Mouse (Mus musculus): ENCODE results near the gene Cmtm7. TPM values are rescaled to one million over a fixed set of nuclear protein-coding genes. Genes with fewer than 3 reads are reported as not detected.
A peak's percentile ranks its signal among the peaks of the same experiment; 100 is the strongest.

Cmtm7 gene
- 38.1 TPM for polyA plus RNA-seq (2012; fragmentation: generic; extraction: Trizol)

DNA sequence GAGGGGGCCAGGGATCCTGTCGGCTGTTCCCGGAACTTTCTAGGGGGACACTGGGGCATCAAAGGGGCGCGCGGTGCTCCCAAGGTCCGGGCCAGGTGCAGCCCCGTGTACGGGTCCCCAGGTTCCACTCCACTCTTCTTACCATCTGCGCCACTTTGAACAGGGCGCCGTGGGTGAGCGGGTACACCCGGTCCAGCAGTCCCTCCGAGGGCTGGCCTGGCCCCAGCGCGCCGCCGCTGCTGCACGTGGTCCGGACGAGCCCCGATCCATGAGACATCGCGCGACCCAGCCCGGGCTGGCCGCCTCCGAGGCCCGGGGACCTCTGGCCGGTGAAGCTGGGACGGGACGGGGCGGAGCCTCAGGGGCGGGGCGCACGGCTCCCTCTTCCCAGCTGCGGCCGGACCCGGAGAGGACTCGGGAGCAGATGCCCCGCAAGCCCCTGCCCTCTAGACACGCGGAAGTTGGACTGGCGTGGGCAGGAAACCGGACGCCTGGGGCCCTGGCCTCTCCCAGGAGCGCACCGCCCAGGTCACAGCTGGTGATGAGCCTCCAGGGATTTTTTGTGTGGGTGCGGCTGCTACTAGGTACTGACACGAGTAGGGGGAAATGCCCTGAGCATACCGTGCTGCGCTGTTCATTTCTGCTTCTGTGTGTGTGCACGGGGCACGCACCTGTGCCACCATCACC, at the start of gene Cmtm7:
Cmtm7 (minus strand) TSS at position 331 of the 687 bp plus-strand sequence.
- Histone ChIP-seq H3K36me3 (ENCODE audit: control insufficient read depth, insufficient read depth) (no peaks in the 10 kb centered on the region), H3K27me3 (ENCODE audit: control insufficient read depth, insufficient read depth, insufficient read length) (no peaks in the 10 kb centered on the region), H3K79me2 (ENCODE audit: control insufficient read depth, insufficient read depth) (no peaks in the 10 kb centered on the region), H3ac (ENCODE audit: control insufficient read depth, insufficient read length) (peak within 1 kb of the TSS; percentile 22), H3K4me2 (ENCODE audit: low read depth) (peak within 1 kb of the TSS; percentile 79), H3K4me3 (peak within 1 kb of the TSS; percentile 35)
- TF ChIP-seq REST (IDR thresholded peaks at IDR 0.05; ENCODE audit: insufficient read depth, insufficient read length) (no peak), CEBPB (IDR thresholded peaks at IDR 0.05; ENCODE audit: insufficient read depth, poor library complexity, severe bottlenecking) (no peak), USF1 (IDR thresholded peaks at IDR 0.05; ENCODE audit: low read depth) (no peak), TCF3 (IDR thresholded peaks at IDR 0.05; ENCODE audit: insufficient read length, low read depth) (no peak), POLR2AphosphoS2 (IDR thresholded peaks at IDR 0.05; ENCODE audit: insufficient read length, low read depth) (peak; percentile 56), MAX (IDR thresholded peaks at IDR 0.05; ENCODE audit: low read depth) (no peak), POLR2A (IDR thresholded peaks at IDR 0.05; ENCODE audit: insufficient read length, low read depth) (peak; percentile 79), E2F4 (IDR thresholded peaks at IDR 0.05; ENCODE audit: insufficient read depth) (no peak), SRF (IDR thresholded peaks at IDR 0.05; ENCODE audit: control insufficient read depth, insufficient read length, low read depth) (no peak), TCF12 (IDR thresholded peaks at IDR 0.05; ENCODE audit: insufficient read depth, poor library complexity, severe bottlenecking) (no peak), MYOD1 (IDR thresholded peaks at IDR 0.05; ENCODE audit: control insufficient read depth in 1 of 3, insufficient read length in 2 of 3, low read depth in 2 of 3) (no peak), MYOG (IDR thresholded peaks at IDR 0.05; ENCODE audit: control insufficient read depth in 1 of 3, insufficient read depth in 1 of 3, insufficient read length in 2 of 3, low read depth in 2 of 3) (peak in 1 of 3 experiments; percentile 49)

GRCm38 (mm10) chr9:114830351-114830750, 48.7 kb upstream of the Cmtm7 start:
- H3K4me3 ChIP-seq = no peak overlapping the region
- TF ChIP-seq E2F4 (IDR thresholded peaks at IDR 0.05; ENCODE audit: insufficient read depth) = no peak
- TF ChIP-seq USF1 (IDR thresholded peaks at IDR 0.05; ENCODE audit: low read depth) = no peak
- H3K79me2 ChIP-seq (ENCODE audit: control insufficient read depth, insufficient read depth) = no peaks in the 10 kb centered on the region
- H3K4me2 ChIP-seq (ENCODE audit: low read depth) = no peak overlapping the region
- no peaks in the 10 kb centered on the region for H3K36me3 ChIP-seq (ENCODE audit: control insufficient read depth, insufficient read depth)
- no peak overlapping the region for H3ac ChIP-seq (ENCODE audit: control insufficient read depth, insufficient read length)
- H3K27me3 ChIP-seq (ENCODE audit: control insufficient read depth, insufficient read depth, insufficient read length) = peaks cover 21% of the 10 kb centered on the region

GRCm38 (mm10) chr9:114829669-114830068, 48.0 kb upstream of the Cmtm7 start:
- Histone ChIP-seq H3K79me2 (ENCODE audit: control insufficient read depth, insufficient read depth) (no peaks in the 10 kb centered on the region), H3K4me2 (ENCODE audit: low read depth) (no peak overlapping the region), H3K4me3 (no peak overlapping the region), H3K27me3 (ENCODE audit: control insufficient read depth, insufficient read depth, insufficient read length) (peaks cover 17% of the 10 kb centered on the region), H3ac (ENCODE audit: control insufficient read depth, insufficient read length) (no peak overlapping the region), H3K36me3 (ENCODE audit: control insufficient read depth, insufficient read depth) (no peaks in the 10 kb centered on the region)
- TF ChIP-seq TCF12 (IDR thresholded peaks at IDR 0.05; ENCODE audit: insufficient read depth, poor library complexity, severe bottlenecking) (no peak), CEBPB (IDR thresholded peaks at IDR 0.05; ENCODE audit: insufficient read depth, poor library complexity, severe bottlenecking) (no peak), MYOG (IDR thresholded peaks at IDR 0.05; ENCODE audit: control insufficient read depth in 1 of 3, insufficient read depth in 1 of 3, insufficient read length in 2 of 3, low read depth in 2 of 3) (no peak), POLR2A (IDR thresholded peaks at IDR 0.05; ENCODE audit: insufficient read length, low read depth) (no peak), MYOD1 (IDR thresholded peaks at IDR 0.05; ENCODE audit: control insufficient read depth in 1 of 3, insufficient read length in 2 of 3, low read depth in 2 of 3) (no peak), SRF (IDR thresholded peaks at IDR 0.05; ENCODE audit: control insufficient read depth, insufficient read length, low read depth) (no peak), POLR2AphosphoS2 (IDR thresholded peaks at IDR 0.05; ENCODE audit: insufficient read length, low read depth) (no peak), TCF3 (IDR thresholded peaks at IDR 0.05; ENCODE audit: insufficient read length, low read depth) (no peak), USF1 (IDR thresholded peaks at IDR 0.05; ENCODE audit: low read depth) (no peak), REST (IDR thresholded peaks at IDR 0.05; ENCODE audit: insufficient read depth, insufficient read length) (no peak), E2F4 (IDR thresholded peaks at IDR 0.05; ENCODE audit: insufficient read depth) (no peak), MAX (IDR thresholded peaks at IDR 0.05; ENCODE audit: low read depth) (no peak)

- TF ChIP-seq REST (IDR thresholded peaks at IDR 0.05; ENCODE audit: insufficient read depth, insufficient read length) = no peak
- no peak for TF ChIP-seq MAX (IDR thresholded peaks at IDR 0.05; ENCODE audit: low read depth)
- TF ChIP-seq CEBPB (IDR thresholded peaks at IDR 0.05; ENCODE audit: insufficient read depth, poor library complexity, severe bottlenecking) = no peak
- TF ChIP-seq MYOG (IDR thresholded peaks at IDR 0.05; ENCODE audit: control insufficient read depth in 1 of 3, insufficient read depth in 1 of 3, insufficient read length in 2 of 3, low read depth in 2 of 3) = no peak
- TF ChIP-seq POLR2AphosphoS2 (IDR thresholded peaks at IDR 0.05; ENCODE audit: insufficient read length, low read depth) = no peak
- no peak for TF ChIP-seq USF1 (IDR thresholded peaks at IDR 0.05; ENCODE audit: low read depth)
- no peak for TF ChIP-seq POLR2A (IDR thresholded peaks at IDR 0.05; ENCODE audit: insufficient read length, low read depth)
- TF ChIP-seq MYOD1 (IDR thresholded peaks at IDR 0.05; ENCODE audit: control insufficient read depth in 1 of 3, insufficient read length in 2 of 3, low read depth in 2 of 3) = no peak
- TF ChIP-seq TCF12 (IDR thresholded peaks at IDR 0.05; ENCODE audit: insufficient read depth, poor library complexity, severe bottlenecking) = no peak
- TF ChIP-seq E2F4 (IDR thresholded peaks at IDR 0.05; ENCODE audit: insufficient read depth) = no peak
- no peak overlapping the region for H3K4me3 ChIP-seq
Observed at GRCm38 (mm10) chr9:114828377-114828776, 46.7 kb upstream of the Cmtm7 start.

More at GRCm38 (mm10) chr9:114828377-114828776, 46.7 kb upstream of the Cmtm7 start:
- Histone ChIP-seq H3K79me2 (ENCODE audit: control insufficient read depth, insufficient read depth) (no peaks in the 10 kb centered on the region), H3K4me2 (ENCODE audit: low read depth) (no peak overlapping the region), H3ac (ENCODE audit: control insufficient read depth, insufficient read length) (no peak overlapping the region), H3K27me3 (ENCODE audit: control insufficient read depth, insufficient read depth, insufficient read length) (peaks cover 13% of the 10 kb centered on the region), H3K36me3 (ENCODE audit: control insufficient read depth, insufficient read depth) (no peaks in the 10 kb centered on the region)

Data from myocyte (in vitro differentiated cells).